Mouse (Mus musculus) right cerebral cortex, postnatal 36 days (tissue): ENCODE measurements around the gene Mgme1.

Experiments
- DNase-seq, 2 experiments: peaks; one replicate each; pipeline ENCODE4 v3.0.0; 2022; ENCODE audit warnings: low spot score in 2 of 2, mixed read lengths in 1 of 2

The Mgme1 gene

DNA sequence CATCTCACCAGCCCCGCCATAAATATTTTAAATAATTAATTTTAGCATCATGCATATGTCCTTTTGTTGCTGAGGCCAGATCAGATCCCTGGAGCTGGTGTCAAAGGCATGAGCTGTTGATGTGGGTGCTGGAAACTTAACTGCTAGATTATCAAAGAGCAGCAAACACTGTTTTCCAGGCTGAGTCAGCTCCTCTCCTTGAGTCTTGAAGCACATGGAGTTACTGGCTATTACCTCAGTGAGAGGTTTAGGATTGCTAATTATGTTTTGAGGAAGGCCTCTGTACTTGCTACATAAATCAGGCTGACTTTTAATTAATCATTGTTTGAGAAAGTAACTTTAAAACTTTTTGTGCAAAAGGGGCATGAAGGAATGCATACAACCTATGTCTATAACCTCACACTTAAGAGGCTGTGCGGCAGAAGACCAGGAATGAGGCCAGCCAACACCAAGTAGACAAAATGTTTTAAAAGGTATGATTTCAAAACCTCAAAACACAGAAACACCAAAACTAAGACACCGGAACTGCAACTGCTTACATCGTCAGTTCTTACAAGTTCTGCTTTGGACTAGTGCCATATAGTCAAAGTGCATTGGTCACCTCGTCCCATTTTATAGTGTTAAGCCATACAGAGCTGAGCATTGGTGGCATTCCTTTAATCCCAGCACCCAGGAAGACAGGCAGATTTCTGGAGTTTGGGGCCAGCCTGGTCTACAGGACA lies 5.9 kb upstream of the Mgme1 start:
- DNase-seq: no peak

DNA sequence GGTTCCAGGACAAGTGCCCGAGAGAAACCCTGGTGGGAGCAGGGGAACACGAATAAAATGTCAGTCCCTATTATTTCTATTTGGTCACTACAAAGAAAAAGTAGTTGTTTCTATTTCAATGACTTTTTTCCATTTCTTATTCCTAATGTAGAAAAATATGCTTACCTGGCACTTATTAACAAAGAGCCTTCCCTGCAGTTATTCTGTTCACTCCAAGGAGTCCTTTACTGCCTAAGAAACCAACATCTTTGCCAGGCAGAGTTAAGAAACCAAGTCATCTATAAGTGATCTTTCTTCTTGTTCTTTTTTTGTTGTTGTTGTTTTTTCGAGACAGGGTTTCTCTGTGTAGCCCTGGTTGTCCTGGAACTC lies 5.4 kb upstream of the Mgme1 start:
- no peak for DNase-seq

DNA sequence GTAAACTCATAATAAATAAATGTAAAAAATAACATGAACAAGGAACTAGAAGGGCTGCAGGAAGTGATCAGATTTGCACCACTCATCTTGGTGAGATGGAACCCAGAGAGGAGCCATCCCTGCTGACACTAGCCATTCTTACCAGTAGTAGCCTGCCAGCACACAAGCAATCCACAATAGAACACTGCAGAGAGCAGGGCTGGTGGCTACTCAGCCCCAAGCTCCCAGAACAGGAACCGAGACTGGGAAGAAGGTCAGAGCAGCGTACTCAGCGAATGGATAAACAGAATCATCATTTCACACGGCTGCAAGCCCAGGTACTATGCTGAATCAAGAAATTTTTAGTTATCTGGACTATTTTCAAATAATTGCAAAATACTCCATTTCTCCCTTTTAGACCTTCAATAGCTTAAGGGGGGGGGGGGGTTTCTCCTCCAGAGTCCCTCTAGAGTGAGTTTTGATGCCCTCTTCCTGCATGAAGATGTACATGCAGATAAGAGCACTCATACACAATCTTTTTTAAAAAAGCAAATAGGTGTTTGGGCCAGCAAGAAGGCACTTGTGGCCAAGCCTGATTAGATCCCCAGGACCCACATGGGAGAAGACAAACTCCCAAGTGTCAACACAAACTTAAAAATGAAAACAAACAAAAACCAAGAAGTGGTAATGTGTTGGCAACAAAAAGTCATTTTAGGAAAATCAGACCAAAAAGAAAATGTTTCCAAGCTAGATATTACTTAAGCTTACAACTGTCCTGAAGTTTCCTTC lies 4.4 kb upstream of the Mgme1 start:
- no peak for DNase-seq

DNA sequence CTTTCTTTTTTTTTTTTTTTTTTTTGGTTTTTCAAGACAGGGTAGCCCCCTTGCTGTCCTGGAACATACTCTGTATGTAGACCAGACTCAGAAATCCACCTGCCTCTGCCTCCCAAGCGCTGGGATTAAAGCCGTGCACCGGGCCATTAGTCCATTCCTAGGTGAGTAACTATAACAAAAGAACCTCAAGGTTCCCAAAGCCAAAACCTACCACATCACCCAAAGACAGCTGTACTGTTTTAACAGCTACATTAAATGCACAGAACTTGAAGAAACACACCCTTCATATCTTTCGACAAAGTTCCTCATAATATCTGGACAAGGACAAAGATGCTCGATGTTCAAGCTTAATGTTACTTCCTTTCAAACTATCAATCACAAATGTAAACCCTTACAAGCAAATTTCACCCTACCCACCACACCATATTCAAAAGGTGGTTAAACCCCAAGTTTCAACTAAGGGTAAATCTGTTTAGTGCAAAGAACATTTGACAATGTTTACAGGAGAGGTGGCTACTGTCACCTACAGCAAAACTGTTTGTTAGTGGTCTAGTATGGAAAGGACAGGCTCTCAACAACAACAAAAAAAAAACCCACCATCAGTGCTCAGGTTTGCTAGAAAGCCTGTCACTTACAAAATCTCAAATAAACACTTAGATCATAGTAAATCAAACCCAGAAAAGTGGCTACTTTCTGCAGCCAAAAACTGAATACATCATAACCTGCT lies 3.3 kb upstream of the Mgme1 start:
- no peak for DNase-seq

DNA sequence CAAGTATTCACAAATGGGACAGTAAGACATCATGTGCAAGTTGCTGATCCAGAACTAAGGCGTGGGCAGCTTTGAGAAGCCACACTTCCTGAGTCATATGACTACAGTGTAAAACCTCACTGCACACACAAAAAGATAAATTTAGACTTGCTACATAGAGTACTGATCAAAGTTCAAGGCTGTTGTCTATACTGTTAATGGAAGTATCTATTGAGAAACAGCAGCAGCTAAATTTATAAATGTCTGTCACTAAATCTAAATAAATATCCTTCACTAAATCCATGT lies 2.8 kb upstream of the Mgme1 start:
- peak in 1 of 2 experiments; percentile 42 for DNase-seq

DNA sequence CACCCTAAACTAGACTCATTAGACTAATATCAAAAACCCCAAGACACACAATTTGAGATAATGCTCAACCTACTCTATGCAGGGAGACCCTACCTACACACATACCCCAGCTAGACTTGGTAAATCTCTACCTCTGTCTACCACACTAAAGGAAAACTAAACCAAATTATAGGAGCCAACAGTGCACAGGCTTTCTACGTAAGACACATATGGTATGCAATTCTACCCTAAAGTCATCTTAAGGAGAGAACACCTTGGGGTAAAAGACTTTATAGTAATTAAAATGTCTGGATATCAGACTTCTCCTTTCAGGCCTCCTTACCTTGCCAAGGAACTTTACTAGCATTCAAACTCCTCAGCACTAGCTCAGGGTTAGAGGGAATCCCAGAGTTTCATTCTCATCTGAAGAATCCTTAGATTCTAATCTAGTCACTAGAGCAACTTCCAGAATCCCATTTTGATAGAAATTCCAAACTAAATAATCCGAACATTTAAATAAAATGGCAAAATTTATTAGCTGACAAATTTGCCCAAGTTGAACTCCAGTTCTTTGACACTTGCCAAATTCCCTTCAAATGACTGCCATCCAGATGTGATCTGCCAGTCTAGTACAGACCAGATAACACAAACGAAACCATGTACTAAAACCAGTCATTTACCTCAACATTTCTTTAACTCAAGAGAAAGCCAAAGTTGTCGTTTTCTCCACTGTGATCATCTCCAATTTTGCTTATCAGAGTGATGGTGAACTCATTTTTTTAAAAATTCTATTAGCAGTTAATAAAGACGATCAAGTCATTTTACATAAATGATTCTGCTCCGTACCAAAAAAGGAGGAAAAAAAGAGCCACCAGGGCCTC lies 1.8 kb upstream of the Mgme1 start:
- DNase-seq: no peak

DNA sequence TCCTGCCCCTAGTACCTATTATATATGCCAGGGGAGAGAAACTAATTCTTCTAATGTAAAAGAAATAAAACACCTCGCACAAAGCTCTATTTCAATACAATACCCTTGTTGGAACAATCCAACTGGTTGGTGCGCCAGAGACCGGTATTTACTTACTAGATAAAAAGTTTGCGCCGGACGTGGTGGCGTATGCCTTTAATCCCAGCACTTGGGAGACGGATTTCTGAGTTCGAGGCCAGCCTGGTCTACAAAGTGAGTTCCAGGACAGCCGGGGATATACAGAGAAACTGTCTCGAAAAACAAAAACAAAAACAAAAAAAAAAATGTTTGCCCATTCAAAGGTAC lies 1.2 kb upstream of the Mgme1 start:
- DNase-seq: no peak

DNA sequence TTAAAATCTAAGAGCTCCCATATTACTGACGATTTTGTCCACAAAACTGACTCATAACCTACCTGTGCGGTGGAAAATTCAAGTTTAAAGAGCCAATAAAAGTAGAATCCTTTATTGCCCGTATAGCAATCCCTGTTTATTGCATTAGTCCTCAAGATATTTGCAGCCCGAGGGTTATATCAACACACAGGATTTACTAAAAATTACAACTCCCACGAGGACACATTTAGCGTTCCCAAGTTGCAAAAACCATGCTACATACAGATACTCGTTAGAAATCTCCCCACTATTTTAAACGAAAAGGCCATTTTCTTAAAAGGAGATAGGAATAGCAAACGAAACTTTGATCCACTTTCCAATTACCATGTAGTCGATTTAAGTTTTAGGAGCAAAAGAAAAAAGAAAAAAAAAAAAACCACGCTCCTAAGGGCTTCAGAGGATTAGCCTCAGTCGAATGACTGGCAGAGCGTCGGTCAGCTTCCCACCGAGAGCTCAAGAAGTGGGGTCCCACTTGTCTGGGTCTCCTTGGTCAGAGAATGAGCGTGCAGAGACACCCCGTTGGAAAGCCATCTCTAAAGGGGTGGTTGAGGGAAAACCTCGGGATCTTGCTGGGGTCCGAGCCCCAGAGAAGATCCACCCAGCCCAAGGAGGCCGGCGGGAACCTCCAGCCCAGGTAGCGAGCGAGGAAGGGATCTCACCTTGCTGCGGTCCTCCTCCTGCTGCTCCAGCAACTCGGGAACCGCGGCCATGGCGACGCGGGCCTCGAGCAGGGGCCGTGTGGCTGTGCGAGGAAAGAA lies 586 bp upstream of the Mgme1 start:
- DNase-seq: no peak

DNA sequence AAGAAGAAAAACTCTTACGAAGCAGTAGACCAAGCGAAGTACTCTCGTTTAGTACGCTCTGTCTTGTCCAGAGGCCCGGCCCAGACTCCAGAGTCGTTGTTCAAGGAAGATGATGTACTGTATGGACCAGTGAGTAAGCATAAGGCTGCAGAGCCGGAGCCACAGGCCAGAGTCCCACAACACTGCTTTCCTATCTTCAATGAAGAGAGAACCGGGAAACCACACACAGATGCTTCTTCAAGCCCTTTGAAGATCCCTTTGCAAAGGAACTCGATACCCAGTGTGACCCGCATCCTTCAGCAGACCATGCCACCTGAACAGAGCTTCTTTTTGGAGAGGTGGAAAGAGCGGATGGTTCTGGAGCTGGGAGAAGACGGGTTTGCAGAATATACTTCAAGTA lies 1.6 kb downstream of the Mgme1 start:
- DNase-seq: no peak

DNA sequence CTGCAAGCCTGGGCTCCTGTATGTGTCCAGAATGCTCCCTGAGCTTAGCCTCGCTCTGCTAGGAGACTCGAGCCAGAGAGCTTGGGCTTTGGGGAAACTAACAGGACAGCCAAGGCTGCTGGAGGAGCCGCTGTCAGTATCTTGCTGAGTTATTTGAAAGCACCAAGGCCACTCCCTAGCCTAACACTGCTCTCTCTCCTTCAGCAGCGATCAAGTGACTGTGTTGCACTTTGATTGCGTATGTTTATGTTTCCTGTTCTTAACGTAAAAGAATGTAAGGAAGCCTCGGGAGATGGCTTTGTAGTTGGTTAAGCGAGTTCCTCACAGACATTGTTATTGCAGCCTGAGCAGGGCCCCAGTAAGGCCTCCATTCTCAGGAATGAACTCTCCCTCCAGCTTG lies 4.3 kb downstream of the Mgme1 start:
- DNase-seq: no peak

DNA sequence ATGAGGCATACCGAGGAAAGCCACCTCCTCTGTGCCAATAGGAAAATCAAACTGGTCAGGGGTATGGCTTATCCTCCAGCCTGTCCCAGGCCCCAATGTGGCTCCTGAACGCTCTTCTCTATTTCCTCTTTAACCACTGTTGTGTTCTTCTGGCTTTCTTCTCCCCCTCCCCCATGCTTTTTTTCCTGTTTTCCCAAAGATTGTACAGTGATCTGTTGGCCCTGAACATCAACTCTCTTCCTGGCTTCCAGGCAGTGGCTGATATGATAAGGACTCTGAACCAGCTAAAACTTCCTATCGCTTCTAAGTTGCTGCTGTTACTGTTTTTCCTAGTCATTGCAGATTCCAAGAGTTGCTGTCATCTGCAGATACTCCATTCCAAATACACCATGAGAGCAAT lies 6.4 kb downstream of the Mgme1 start:
- no peak for DNase-seq

DNA sequence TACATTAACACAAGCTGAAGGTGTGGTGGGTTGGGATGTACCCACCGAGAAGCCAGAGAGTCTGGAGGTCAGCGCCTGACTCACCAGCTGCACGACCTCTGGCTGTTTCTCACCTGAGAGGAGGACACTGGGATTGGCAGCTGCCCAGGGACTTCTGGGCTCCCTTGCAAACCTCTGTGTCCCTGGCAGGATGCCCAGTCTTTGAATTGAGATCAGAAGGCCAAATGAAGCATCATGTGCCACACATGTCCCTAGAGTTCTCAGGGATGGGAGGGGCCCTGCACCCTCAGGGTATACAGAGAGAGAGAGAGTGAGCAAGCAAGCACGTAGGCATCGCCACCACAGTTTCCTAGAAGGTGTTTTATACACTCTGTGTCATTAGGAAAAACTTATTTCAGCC lies 9.3 kb downstream of the Mgme1 start:
- DNase-seq: no peak

DNA sequence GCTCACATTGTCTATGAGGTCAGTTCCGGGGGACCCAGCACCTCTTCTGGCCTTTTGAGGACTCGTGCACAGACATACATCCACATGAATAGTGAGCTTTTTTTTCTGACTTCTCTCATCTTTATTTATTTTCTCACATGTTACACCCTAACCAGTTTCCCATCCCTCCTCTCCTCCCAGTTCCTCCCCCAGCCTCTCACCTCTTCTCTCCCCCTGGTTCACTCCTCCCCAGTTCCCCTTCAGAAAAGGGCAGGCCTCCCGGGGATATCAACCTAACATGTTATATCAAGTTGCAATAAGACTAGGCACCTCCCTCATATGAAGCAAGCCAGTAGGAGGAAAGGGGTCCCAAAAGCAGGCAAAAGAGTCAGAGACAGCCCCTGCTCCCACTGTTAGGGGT lies 10.1 kb downstream of the Mgme1 start:
- no peak for DNase-seq

DNA sequence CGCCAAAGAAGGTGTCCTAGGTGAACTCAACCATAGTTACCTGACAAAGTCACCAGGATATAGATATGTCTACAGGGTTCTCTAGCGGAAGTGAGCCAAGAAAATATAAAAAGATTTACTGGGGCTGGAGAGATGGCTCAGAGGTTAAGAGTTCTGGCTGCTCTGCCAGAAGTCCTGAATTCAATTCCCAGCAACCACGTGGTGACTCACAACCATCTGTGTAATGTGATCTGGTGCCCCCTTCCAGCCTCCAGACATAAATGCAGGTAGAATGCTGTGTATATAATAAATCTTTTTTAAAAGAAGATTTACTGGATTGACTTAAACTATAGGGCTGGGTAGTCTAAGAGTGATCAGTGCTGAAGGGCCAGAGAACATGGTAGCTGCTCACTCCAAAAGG lies 11.0 kb downstream of the Mgme1 start:
- no peak for DNase-seq

DNA sequence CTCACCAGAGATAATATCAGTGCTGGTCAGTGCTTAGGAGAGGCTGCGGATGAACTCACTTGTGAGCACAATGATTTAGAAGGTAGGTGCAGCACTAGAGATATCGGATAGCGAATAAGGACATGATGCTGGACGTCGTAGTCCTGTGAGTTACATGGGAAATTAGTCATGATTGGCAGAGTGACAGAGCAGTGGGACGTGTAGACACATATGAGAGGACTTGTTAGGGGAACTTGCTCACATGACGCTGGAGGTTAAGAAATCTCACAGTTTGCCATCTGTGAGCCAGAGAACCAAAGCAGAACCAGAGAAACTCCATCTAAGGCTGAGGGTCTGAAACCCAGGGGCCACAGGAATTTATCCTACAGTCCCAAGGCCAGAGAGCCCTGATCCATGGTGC lies 19.9 kb downstream of the Mgme1 start:
- no peak for DNase-seq

DNA sequence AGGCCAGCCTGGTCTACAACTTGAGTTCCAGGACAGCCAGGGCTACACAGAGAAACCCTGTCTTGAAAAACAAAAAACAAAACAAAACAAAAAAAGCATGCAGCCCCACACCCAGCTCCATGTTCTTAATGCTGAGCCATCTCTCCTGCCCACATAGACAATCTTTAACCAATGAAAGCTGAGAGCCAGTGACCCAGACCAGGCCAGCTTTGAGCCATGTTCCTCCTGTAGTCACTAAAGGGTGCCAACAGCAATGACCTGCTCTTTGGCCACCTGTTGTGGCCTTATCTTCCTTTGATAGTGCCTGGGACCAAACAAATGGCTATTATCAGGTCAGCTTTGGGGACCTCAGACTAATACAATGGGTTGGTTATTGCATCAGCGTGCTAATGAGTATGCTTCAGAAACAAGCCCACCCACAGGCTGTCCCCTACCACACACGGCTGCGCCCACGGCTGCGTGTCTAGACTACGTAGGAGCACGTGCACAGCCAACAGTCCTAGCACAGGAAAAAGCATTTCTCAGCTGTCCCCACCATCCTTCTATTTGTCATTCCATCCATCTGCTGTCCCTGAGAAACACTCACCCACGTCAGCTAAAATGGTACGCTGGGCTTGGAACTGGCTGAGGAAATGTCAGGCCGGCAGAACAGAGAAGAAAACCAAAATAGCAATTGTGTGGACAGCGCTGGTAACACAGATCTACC lies 21.3 kb downstream of the Mgme1 start:
- DNase-seq: peak; percentile 80 to 90

DNA sequence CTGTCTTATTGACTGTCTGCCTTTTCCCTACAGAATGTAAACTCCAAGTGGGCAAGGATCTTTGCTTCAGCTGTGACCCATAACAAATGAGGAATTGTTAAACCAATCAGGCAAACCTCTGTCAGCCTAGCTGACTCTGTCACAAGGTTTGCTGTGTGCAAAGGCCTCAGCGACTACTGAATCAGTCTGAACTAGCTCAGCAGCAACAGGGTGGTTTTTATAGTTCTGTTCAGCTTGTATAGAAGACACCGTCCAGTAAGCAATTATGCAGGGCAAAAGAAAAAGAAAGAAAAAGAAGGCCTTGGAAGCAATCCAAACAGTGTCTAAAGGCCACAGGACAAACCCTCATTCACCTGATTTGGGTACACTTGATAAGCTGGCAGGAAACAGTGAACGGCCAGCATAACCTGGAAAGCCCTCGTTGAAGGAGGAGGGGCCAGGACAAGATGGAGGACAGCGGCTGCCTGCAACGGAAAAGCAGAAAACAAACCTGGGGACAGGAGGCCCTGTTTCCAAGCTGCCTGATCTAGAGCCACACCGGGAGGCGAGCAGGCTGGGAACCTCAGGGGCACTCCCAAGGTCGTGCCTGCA lies 24.8 kb downstream of the Mgme1 start:
- no peak for DNase-seq

DNA sequence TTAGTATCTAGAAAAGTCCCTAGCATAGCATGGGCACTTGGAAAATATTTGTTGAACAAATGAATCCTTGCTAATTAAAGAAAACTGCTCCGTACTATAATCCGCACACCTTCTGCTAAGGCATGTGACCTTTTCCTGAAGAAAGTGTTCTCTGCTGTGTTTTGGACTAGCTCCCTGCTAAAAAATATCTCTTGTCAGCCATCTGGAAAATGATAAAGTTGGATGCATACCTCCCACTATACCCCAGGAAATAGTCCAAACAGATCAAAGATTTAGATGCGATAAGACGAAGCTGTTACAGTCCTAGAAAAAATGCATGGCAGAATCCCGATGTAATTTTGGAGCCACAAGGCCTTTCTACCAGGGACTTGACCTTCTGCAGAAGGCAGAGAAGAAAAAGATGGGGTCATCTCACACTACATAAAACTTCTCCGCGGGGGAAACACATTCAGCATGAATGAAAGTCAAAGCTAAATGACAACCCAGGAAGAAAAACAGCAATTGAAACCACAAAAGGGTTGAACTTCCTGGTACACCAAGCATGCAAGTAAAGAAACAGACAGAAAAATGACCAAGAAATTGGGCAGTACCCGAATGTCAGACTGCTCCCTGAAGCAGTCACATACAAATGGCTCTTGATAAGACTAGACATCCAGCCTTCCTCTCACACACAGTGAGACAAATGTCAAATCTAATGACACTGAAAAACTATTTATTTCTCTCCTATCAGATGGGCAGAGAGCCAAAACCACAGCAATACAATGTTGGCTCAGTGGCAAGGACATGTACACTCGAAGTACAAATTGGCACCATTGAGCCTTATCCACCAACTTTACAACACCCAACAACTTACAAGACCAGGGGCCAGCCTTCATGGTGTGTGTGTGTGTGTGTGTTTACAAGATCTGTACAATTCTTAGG lies 29.5 kb downstream of the Mgme1 start:
- DNase-seq: no peak

DNA sequence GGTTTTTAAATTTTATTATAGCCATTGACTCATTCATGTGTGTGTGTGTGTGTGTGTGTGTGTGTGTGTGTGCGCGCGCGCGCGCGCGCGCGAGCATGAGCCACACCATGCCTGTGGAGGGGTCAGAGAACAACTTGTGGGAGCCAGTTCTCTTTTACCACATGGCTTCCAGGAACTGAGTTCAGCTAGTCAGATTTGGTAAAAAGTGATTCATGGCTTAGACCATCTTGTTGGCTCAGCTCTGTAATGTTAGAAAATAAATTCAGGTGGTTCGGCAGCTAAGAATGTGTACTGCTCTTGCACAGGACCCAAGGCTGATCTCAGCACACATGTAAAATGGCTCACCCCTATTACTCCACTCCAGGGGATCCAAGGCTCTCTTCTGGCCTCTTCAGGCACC lies 30.6 kb downstream of the Mgme1 start:
- DNase-seq: no peak
